Mouse (Mus musculus): ENCODE results near the gene Ripor1. TPM values are rescaled to one million over a fixed set of nuclear protein-coding genes. Genes with fewer than 3 reads are reported as not detected.
"Not testable (repeated sequence)": the region's sequence is repeated elsewhere in the genome, so short reads cannot be mapped to it uniquely, and the experiment has no call there.

Gene Ripor1
- polyA plus RNA-seq, 1 experiment: 0.23 TPM

- H3K27me3 ChIP-seq (ENCODE audit: control insufficient read depth): peaks cover 9% of the 10 kb centered on the region
- no peaks in the 10 kb centered on the region for H3K9me3 ChIP-seq (ENCODE audit: control insufficient read depth, low read length)
- TF ChIP-seq GATA1 (IDR thresholded peaks at IDR 0.05; ENCODE audit: low read length) (no peak), TAL1 (IDR thresholded peaks at IDR 0.05; ENCODE audit: low read length) (no peak)
- H3K4me1 ChIP-seq (ENCODE audit: control insufficient read depth): peaks cover 30% of the 10 kb centered on the region
- no peaks in the 10 kb centered on the region for H3K36me3 ChIP-seq (ENCODE audit: control insufficient read depth)
- H3K4me3 ChIP-seq (replicated peaks): no peak overlapping the region
Measured at GRCm38 (mm10) chr8:105601301-105601700, 3.8 kb upstream of the Ripor1 start.

- H3K27me3 ChIP-seq (ENCODE audit: control insufficient read depth); H3K4me3 ChIP-seq (replicated peaks); H3K9me3 ChIP-seq (ENCODE audit: control insufficient read depth, low read length); H3K36me3 ChIP-seq (ENCODE audit: control insufficient read depth): not testable (repeated sequence)
- peaks cover 36% of the 10 kb centered on the region for H3K4me1 ChIP-seq (ENCODE audit: control insufficient read depth)
Measured at GRCm38 (mm10) chr8:105602540-105602939, 2.5 kb upstream of the Ripor1 start.

- no peak for TF ChIP-seq GATA1 (IDR thresholded peaks at IDR 0.05; ENCODE audit: low read length)
- no peak for TF ChIP-seq TAL1 (IDR thresholded peaks at IDR 0.05; ENCODE audit: low read length)
- peak overlapping the region; percentile 76 for H3K4me3 ChIP-seq (replicated peaks)
- peaks cover 66% of the 10 kb centered on the region for H3K4me1 ChIP-seq (ENCODE audit: control insufficient read depth)
- H3K27me3 ChIP-seq (ENCODE audit: control insufficient read depth): peaks cover 9% of the 10 kb centered on the region
- peaks cover 3% of the 10 kb centered on the region for H3K36me3 ChIP-seq (ENCODE audit: control insufficient read depth)
- no peaks in the 10 kb centered on the region for H3K9me3 ChIP-seq (ENCODE audit: control insufficient read depth, low read length)
Measured at GRCm38 (mm10) chr8:105605491-105606188, 585 bp downstream of the Ripor1 start.

- H3K27me3 ChIP-seq (ENCODE audit: control insufficient read depth): peaks cover 9% of the 10 kb centered on the region
- H3K9me3 ChIP-seq (ENCODE audit: control insufficient read depth, low read length): no peaks in the 10 kb centered on the region
- no peak for TF ChIP-seq TAL1 (IDR thresholded peaks at IDR 0.05; ENCODE audit: low read length)
- TF ChIP-seq GATA1 (IDR thresholded peaks at IDR 0.05; ENCODE audit: low read length): no peak
- H3K4me1 ChIP-seq (ENCODE audit: control insufficient read depth): peaks cover 74% of the 10 kb centered on the region
- H3K36me3 ChIP-seq (ENCODE audit: control insufficient read depth): peaks cover 4% of the 10 kb centered on the region
- H3K4me3 ChIP-seq (replicated peaks): peak overlapping the region; percentile 76
Measured at GRCm38 (mm10) chr8:105606189-105607023, 1.4 kb downstream of the Ripor1 start.

GRCm38 (mm10) chr8:105607062-105607461 lies 2.0 kb downstream of the Ripor1 start:
- Histone ChIP-seq H3K4me3 (replicated peaks) (peak overlapping the region; percentile 76), H3K9me3 (ENCODE audit: control insufficient read depth, low read length) (no peaks in the 10 kb centered on the region), H3K27me3 (ENCODE audit: control insufficient read depth) (peaks cover 13% of the 10 kb centered on the region), H3K4me1 (ENCODE audit: control insufficient read depth) (peaks cover 79% of the 10 kb centered on the region), H3K36me3 (ENCODE audit: control insufficient read depth) (peaks cover 4% of the 10 kb centered on the region)
- no peak for TF ChIP-seq TAL1 (IDR thresholded peaks at IDR 0.05; ENCODE audit: low read length)
- TF ChIP-seq GATA1 (IDR thresholded peaks at IDR 0.05; ENCODE audit: low read length): no peak

GRCm38 (mm10) chr8:105607684-105608083 lies 2.6 kb downstream of the Ripor1 start:
- peaks cover 4% of the 10 kb centered on the region for H3K36me3 ChIP-seq (ENCODE audit: control insufficient read depth)
- peaks cover 19% of the 10 kb centered on the region for H3K27me3 ChIP-seq (ENCODE audit: control insufficient read depth)
- no peaks in the 10 kb centered on the region for H3K9me3 ChIP-seq (ENCODE audit: control insufficient read depth, low read length)
- H3K4me3 ChIP-seq (replicated peaks): no peak overlapping the region
- peaks cover 79% of the 10 kb centered on the region for H3K4me1 ChIP-seq (ENCODE audit: control insufficient read depth)
- TF ChIP-seq GATA1 (IDR thresholded peaks at IDR 0.05; ENCODE audit: low read length) (no peak), TAL1 (IDR thresholded peaks at IDR 0.05; ENCODE audit: low read length) (no peak)

- peaks cover 4% of the 10 kb centered on the region for H3K36me3 ChIP-seq (ENCODE audit: control insufficient read depth)
- H3K9me3 ChIP-seq (ENCODE audit: control insufficient read depth, low read length): no peaks in the 10 kb centered on the region
- TF ChIP-seq TAL1 (IDR thresholded peaks at IDR 0.05; ENCODE audit: low read length) (peak; percentile 23; the same call in 1 of the 3 replicates), GATA1 (IDR thresholded peaks at IDR 0.05; ENCODE audit: low read length) (no peak)
- peaks cover 85% of the 10 kb centered on the region for H3K4me1 ChIP-seq (ENCODE audit: control insufficient read depth)
- H3K27me3 ChIP-seq (ENCODE audit: control insufficient read depth): peaks cover 32% of the 10 kb centered on the region
- no peak overlapping the region for H3K4me3 ChIP-seq (replicated peaks)
Measured at GRCm38 (mm10) chr8:105609355-105609754, 4.3 kb downstream of the Ripor1 start.

- H3K4me3 ChIP-seq (replicated peaks): no peak overlapping the region
- H3K27me3 ChIP-seq (ENCODE audit: control insufficient read depth): peaks cover 30% of the 10 kb centered on the region
- peaks cover 83% of the 10 kb centered on the region for H3K4me1 ChIP-seq (ENCODE audit: control insufficient read depth)
- no peak for TF ChIP-seq GATA1 (IDR thresholded peaks at IDR 0.05; ENCODE audit: low read length)
- TF ChIP-seq TAL1 (IDR thresholded peaks at IDR 0.05; ENCODE audit: low read length): no peak
- peaks cover 4% of the 10 kb centered on the region for H3K36me3 ChIP-seq (ENCODE audit: control insufficient read depth)
- no peaks in the 10 kb centered on the region for H3K9me3 ChIP-seq (ENCODE audit: control insufficient read depth, low read length)
Measured at GRCm38 (mm10) chr8:105609771-105610170, 4.7 kb downstream of the Ripor1 start.

- H3K36me3 ChIP-seq (ENCODE audit: control insufficient read depth): peaks cover 23% of the 10 kb centered on the region
- H3K4me3 ChIP-seq (replicated peaks): no peak overlapping the region
- peaks cover 62% of the 10 kb centered on the region for H3K4me1 ChIP-seq (ENCODE audit: control insufficient read depth)
Measured at GRCm38 (mm10) chr8:105611836-105612235, 6.8 kb downstream of the Ripor1 start.

More at GRCm38 (mm10) chr8:105611836-105612235, 6.8 kb downstream of the Ripor1 start:
- H3K9me3 ChIP-seq (ENCODE audit: control insufficient read depth, low read length): no peaks in the 10 kb centered on the region
- H3K27me3 ChIP-seq (ENCODE audit: control insufficient read depth): peaks cover 28% of the 10 kb centered on the region
- no peak for TF ChIP-seq TAL1 (IDR thresholded peaks at IDR 0.05; ENCODE audit: low read length)
- no peak for TF ChIP-seq GATA1 (IDR thresholded peaks at IDR 0.05; ENCODE audit: low read length)
